Mouse (Mus musculus): Measurements from ENCODE around the gene Sumo2. TPM values are rescaled to one million over a fixed set of nuclear protein-coding genes. Genes with fewer than 3 reads are reported as not detected.
"Not testable (repeated sequence)": the region's sequence is repeated elsewhere in the genome, so short reads cannot be mapped to it uniquely, and the experiment has no call there.

Gene Sumo2
- polyA plus RNA-seq, 1 experiment from 2014 or later: 989 TPM

GRCm38 (mm10) chr11:115512407-115513183, 23.5 kb downstream of the Sumo2 start:
- Histone ChIP-seq H3K9me3 (ENCODE audit: control insufficient read depth, low read length) (no peaks in the 10 kb centered on the region), H3K27me3 (ENCODE audit: control insufficient read depth, insufficient read depth, low read length) (no peaks in the 10 kb centered on the region), H3K4me3 (replicated peaks; ENCODE audit: low read length) (peak overlapping the region; percentile 100), H3K36me3 (replicated peaks; ENCODE audit: control insufficient read depth, insufficient read depth) (no peaks in the 10 kb centered on the region), H3K27ac (peak overlapping the region; percentile 93), H3K9ac (peak overlapping the region; percentile 100), H3K4me2 (replicated peaks) (peak overlapping the region; percentile 81), H3K4me1 (replicated peaks; ENCODE audit: control insufficient read depth, insufficient read depth, low read length) (peaks cover 39% of the 10 kb centered on the region)
- ATAC-seq (ENCODE audit: low FRiP score) (no peak), DNase-seq (ENCODE audit: low spot score) (peak; percentile 45)
- 9% methylated on average over 8 of the region's 8 CpGs for WGBS

- ATAC-seq (ENCODE audit: low FRiP score) (no peak), DNase-seq (ENCODE audit: low spot score) (peak; percentile 58)
- 19% methylated on average over 3 of the region's 3 CpGs for WGBS
- H3K36me3 ChIP-seq (replicated peaks; ENCODE audit: control insufficient read depth, insufficient read depth): no peaks in the 10 kb centered on the region
- peak overlapping the region; percentile 100 for H3K9ac ChIP-seq
- H3K4me2 ChIP-seq (replicated peaks): peak overlapping the region; percentile 81
- H3K27ac ChIP-seq: peak overlapping the region; percentile 93
- H3K9me3 ChIP-seq (ENCODE audit: control insufficient read depth, low read length): no peaks in the 10 kb centered on the region
- H3K27me3 ChIP-seq (ENCODE audit: control insufficient read depth, insufficient read depth, low read length): no peaks in the 10 kb centered on the region
- peak overlapping the region; percentile 100 for H3K4me3 ChIP-seq (replicated peaks; ENCODE audit: low read length)
- H3K4me1 ChIP-seq (replicated peaks; ENCODE audit: control insufficient read depth, insufficient read depth, low read length): peaks cover 44% of the 10 kb centered on the region
Observed at GRCm38 (mm10) chr11:115512004-115512403, 24.1 kb downstream of the Sumo2 start.

DNA sequence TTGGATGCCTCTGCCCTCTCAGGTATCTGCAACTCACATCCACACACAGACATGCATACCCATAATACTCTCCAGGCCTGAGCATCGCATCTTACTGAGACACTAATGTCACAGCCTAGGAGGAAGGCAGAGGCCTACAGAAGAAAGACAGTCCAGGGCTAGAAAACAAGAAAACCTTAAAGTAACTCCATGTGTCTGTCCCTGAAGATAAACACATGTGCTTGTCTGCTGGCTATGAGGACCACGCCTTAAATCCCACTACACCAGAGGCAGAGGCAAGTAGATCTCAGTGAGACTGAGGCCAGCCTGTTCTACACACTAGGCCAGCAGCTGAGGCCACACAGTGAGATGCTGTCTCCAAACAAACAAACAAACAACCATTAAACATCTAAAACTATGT, 25.0 kb downstream of the Sumo2 start:
- ATAC-seq (ENCODE audit: low FRiP score) (no peak), DNase-seq (ENCODE audit: low spot score) (no peak)
- Histone ChIP-seq H3K36me3 (replicated peaks; ENCODE audit: control insufficient read depth, insufficient read depth) (0 out of 2 replicates have a peak, but pooled peaks cover 2% of the 10 kb centered on the region), H3K9ac (peak overlapping the region; percentile 100), H3K4me1 (replicated peaks; ENCODE audit: control insufficient read depth, insufficient read depth, low read length) (peaks cover 45% of the 10 kb centered on the region), H3K27me3 (ENCODE audit: control insufficient read depth, insufficient read depth, low read length) (no peaks in the 10 kb centered on the region), H3K27ac (no peak overlapping the region), H3K4me3 (replicated peaks; ENCODE audit: low read length) (peak overlapping the region; percentile 100), H3K4me2 (replicated peaks) (peak overlapping the region; percentile 81), H3K9me3 (ENCODE audit: control insufficient read depth, low read length) (no peaks in the 10 kb centered on the region)
- WGBS: 52% methylated on average over 2 of the region's 2 CpGs

DNA sequence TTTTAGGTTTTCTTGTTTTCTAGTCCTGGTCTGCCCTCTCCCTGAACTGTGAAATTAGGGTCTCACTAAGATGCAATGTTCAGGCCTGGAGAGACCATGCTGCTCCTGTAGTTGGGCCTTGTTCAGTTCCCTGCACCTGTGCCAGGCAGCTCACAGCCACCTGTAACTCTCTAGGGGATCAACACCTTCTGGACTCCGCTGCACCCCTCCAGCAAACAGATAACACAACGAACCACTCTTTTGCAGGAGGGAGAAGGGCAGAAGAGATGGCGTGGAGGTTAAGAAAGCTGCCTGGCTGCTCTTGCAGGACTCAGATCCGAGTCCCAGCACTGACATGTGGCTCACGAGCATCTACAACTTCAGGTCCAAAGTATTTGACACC, 25.6 kb downstream of the Sumo2 start:
- DNase-seq (ENCODE audit: low spot score) (no peak), ATAC-seq (ENCODE audit: low FRiP score) (no peak)
- H3K4me1 ChIP-seq (replicated peaks; ENCODE audit: control insufficient read depth, insufficient read depth, low read length): peaks cover 45% of the 10 kb centered on the region
- H3K9me3 ChIP-seq (ENCODE audit: control insufficient read depth, low read length): no peaks in the 10 kb centered on the region
- peak overlapping the region; percentile 100 for H3K4me3 ChIP-seq (replicated peaks; ENCODE audit: low read length)
- 49% methylated on average over 5 of the region's 5 CpGs for WGBS
- H3K9ac ChIP-seq: peak overlapping the region; percentile 100
- 0 out of 2 replicates have a peak, but pooled peaks cover 4% of the 10 kb centered on the region for H3K36me3 ChIP-seq (replicated peaks; ENCODE audit: control insufficient read depth, insufficient read depth)
- no peaks in the 10 kb centered on the region for H3K27me3 ChIP-seq (ENCODE audit: control insufficient read depth, insufficient read depth, low read length)
- H3K4me2 ChIP-seq (replicated peaks): peak overlapping the region; percentile 81
- no peak overlapping the region for H3K27ac ChIP-seq

GRCm38 (mm10) chr11:115509773-115510506, 26.1 kb downstream of the Sumo2 start:
- H3K4me1 ChIP-seq (replicated peaks; ENCODE audit: control insufficient read depth, insufficient read depth, low read length): peaks cover 47% of the 10 kb centered on the region
- peak overlapping the region; percentile 39; the same call in 1 of the 2 replicates for H3K27ac ChIP-seq
- H3K9ac ChIP-seq: peak overlapping the region; percentile 100
- WGBS: 27% methylated on average over 6 of the region's 6 CpGs
- peaks cover 8% of the 10 kb centered on the region; the same call in 1 of the 2 replicates for H3K36me3 ChIP-seq (replicated peaks; ENCODE audit: control insufficient read depth, insufficient read depth)
- H3K9me3 ChIP-seq (ENCODE audit: control insufficient read depth, low read length): no peaks in the 10 kb centered on the region
- H3K27me3 ChIP-seq (ENCODE audit: control insufficient read depth, insufficient read depth, low read length): no peaks in the 10 kb centered on the region
- ATAC-seq (ENCODE audit: low FRiP score): no peak
- no peak for DNase-seq (ENCODE audit: low spot score)
- peak overlapping the region; percentile 100 for H3K4me3 ChIP-seq (replicated peaks; ENCODE audit: low read length)
- H3K4me2 ChIP-seq (replicated peaks): peak overlapping the region; percentile 81

DNA sequence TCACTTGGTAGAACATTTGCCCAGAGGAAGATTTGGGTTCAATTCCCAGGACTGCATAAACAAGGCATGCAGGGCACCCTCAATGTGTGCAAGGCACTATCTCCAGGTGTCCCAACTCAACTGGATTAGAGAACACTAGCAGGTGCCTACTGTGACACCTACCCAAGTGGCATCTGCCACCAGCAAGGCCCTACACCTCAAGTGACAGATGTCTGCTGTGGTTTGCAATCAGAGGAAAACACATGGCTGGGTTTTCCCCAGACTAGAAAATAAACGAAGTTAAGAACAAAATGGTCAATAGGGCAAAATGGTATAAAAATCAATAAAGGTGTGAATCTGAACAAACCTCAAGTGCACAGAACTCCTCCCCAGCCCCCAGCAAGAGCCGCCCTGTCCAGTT, 28.0 kb downstream of the Sumo2 start:
- H3K4me3 ChIP-seq (replicated peaks; ENCODE audit: low read length): no peak overlapping the region
- ATAC-seq (ENCODE audit: low FRiP score) (no peak), DNase-seq (ENCODE audit: low spot score) (no peak)
- peaks cover 48% of the 10 kb centered on the region for H3K4me1 ChIP-seq (replicated peaks; ENCODE audit: control insufficient read depth, insufficient read depth, low read length)
- 86% methylated on average over 2 of the region's 2 CpGs for WGBS
- no peak overlapping the region for H3K27ac ChIP-seq
- H3K4me2 ChIP-seq (replicated peaks): no peak overlapping the region; the same call in 1 of the 2 replicates
- H3K9ac ChIP-seq: peak overlapping the region; percentile 24; the same call in 1 of the 2 replicates
- no peaks in the 10 kb centered on the region for H3K27me3 ChIP-seq (ENCODE audit: control insufficient read depth, insufficient read depth, low read length)
- H3K36me3 ChIP-seq (replicated peaks; ENCODE audit: control insufficient read depth, insufficient read depth): peaks cover 21% of the 10 kb centered on the region; the same call in 1 of the 2 replicates
- no peaks in the 10 kb centered on the region for H3K9me3 ChIP-seq (ENCODE audit: control insufficient read depth, low read length)

DNA sequence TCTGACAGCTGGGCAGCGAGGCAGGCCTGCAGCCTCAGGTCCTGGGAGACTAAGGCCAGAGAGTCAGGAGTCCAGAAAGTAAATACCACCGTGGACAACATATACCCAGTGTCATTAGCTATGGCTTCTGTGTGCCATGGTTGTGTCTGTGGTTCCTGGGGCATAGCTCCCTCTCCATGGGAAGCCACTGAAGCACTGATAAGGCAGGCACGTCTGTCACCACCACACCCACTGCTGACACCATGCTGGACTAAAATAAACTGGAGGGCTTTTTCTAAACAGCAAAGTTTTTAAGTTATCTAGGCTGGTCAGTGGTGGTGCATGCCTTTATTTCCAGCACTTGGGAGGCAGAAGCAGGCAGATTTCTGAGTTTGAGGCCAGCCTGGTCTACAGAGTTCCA, 29.5 kb downstream of the Sumo2 start:
- no peak overlapping the region for H3K27ac ChIP-seq
- ATAC-seq (ENCODE audit: low FRiP score) (no peak), DNase-seq (ENCODE audit: low spot score) (no peak)
- WGBS: 60% methylated on average over 3 of the region's 3 CpGs
- no peak overlapping the region for H3K9ac ChIP-seq
- H3K9me3 ChIP-seq (ENCODE audit: control insufficient read depth, low read length): no peaks in the 10 kb centered on the region
- H3K4me1 ChIP-seq (replicated peaks; ENCODE audit: control insufficient read depth, insufficient read depth, low read length): peaks cover 44% of the 10 kb centered on the region
- H3K4me2 ChIP-seq (replicated peaks): no peak overlapping the region
- no peaks in the 10 kb centered on the region for H3K27me3 ChIP-seq (ENCODE audit: control insufficient read depth, insufficient read depth, low read length)
- no peak overlapping the region for H3K4me3 ChIP-seq (replicated peaks; ENCODE audit: low read length)
- peaks cover 35% of the 10 kb centered on the region for H3K36me3 ChIP-seq (replicated peaks; ENCODE audit: control insufficient read depth, insufficient read depth)

DNA sequence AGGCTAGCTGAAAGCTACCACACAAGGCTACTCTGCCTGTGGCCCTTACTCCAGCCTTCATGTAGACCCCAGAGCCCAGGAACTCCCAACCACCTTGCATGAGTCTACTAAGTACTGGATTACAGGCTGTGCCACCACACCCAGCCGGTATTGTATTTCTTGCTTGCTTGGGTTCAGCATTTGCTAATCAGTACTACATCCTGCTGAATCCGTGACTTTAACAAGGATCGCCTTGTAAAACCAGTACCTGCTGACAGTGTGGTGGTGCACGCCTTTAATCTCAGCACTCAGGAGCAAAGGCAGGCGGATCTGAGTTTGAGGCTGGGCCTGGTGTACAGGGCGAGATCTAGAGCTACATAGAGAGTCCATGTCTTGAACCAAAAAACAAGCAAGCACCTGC, 33.4 kb downstream of the Sumo2 start:
- H3K27ac ChIP-seq: no peak overlapping the region
- no peak for DNase-seq (ENCODE audit: low spot score)
- H3K36me3 ChIP-seq (replicated peaks; ENCODE audit: control insufficient read depth, insufficient read depth): peaks cover 74% of the 10 kb centered on the region
- H3K4me1 ChIP-seq (replicated peaks; ENCODE audit: control insufficient read depth, insufficient read depth, low read length): peaks cover 10% of the 10 kb centered on the region
- H3K27me3 ChIP-seq (ENCODE audit: control insufficient read depth, insufficient read depth, low read length): no peaks in the 10 kb centered on the region
- H3K4me2 ChIP-seq (replicated peaks): no peak overlapping the region
- no peak overlapping the region for H3K9ac ChIP-seq
- no peak for ATAC-seq (ENCODE audit: low FRiP score)
- no peaks in the 10 kb centered on the region for H3K9me3 ChIP-seq (ENCODE audit: control insufficient read depth, low read length)
- WGBS: 97% methylated on average over 6 of the region's 6 CpGs
- H3K4me3 ChIP-seq (replicated peaks; ENCODE audit: low read length): no peak overlapping the region

DNA sequence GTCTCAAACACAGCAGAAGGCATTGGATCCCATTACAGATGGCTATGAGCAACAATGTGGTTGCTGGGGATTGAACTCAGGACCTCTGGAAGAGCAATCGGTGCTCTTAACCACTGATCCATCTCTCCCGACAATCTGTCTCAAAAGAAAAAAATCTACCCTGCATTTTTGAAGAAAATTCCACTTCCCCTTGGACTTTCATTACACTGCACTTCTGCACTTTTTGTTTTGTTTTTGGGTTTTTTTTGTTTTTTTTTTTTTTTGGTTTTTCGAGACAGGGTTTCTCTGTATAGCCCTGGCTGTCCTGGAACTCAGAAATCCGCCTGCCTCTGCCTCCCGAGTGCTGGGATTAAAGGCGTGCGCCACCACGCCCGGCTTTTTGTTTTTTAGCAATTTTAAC, 39.5 kb downstream of the Sumo2 start:
- H3K4me1 ChIP-seq (replicated peaks; ENCODE audit: control insufficient read depth, insufficient read depth, low read length); DNase-seq (ENCODE audit: low spot score); H3K27me3 ChIP-seq (ENCODE audit: control insufficient read depth, insufficient read depth, low read length); H3K4me2 ChIP-seq (replicated peaks); H3K9ac ChIP-seq; ATAC-seq (ENCODE audit: low FRiP score); H3K4me3 ChIP-seq (replicated peaks; ENCODE audit: low read length); H3K9me3 ChIP-seq (ENCODE audit: control insufficient read depth, low read length); H3K27ac ChIP-seq: not testable (repeated sequence)
- WGBS: 91% methylated on average over 9 of the region's 9 CpGs
- peaks cover 52% of the 10 kb centered on the region for H3K36me3 ChIP-seq (replicated peaks; ENCODE audit: control insufficient read depth, insufficient read depth)
